Mouse (Mus musculus): ENCODE measurements around the gene Hacd2. TPM values are rescaled to one million over a fixed set of nuclear protein-coding genes. Genes with fewer than 3 reads are reported as not detected.
A peak's percentile ranks its signal among the peaks of the same experiment; 100 is the strongest.

The Hacd2 gene
- polyA plus RNA-seq, 1 experiment from 2014 or later, result 106 TPM

DNA sequence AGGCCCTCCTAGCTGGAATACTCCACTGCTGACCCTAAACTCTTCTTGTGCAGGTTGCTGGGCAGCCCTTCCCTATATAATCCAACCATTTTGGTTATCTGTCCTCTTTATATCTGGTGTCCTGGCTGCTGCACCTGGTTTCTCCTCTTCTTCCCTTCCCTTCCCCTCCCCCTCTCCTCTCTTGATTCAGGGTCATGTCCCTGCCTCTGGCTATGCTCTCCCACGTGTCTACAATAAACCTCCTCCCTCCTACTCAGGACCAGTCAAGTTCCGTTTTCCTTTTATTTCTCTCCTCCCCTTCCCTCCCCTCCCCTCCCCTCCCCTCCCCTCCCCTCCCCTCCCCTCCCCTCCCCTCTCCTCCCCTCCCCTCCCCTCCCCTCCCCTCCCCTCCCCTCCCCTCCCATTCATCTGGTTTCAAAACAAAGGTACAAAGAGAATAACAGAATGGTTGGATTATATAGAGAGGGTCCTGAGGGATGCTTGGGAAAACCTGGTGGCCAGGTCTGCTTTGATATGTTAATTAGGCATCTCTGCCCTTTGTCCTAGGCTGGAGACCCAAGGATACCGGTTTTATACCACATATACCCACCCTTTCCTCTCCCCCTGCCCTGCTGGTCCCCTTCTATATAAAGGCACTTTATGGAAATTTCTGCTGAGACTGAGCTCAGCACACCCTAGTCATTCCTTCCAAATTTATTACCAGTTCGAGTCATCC is 16.3 kb downstream of the Hacd2 start:
- Histone ChIP-seq H3K4me2 (ENCODE audit: low read depth, low read length) (no peak overlapping the region), H3K27me3 (ENCODE audit: control insufficient read depth, insufficient read depth, low read length) (no peaks in the 10 kb centered on the region), H3K9me3 (replicated peaks; ENCODE audit: control insufficient read depth, low read length) (no peaks in the 10 kb centered on the region), H3K27ac (ENCODE audit: low read length) (no peak overlapping the region), H3K9ac (ENCODE audit: low read length) (no peak overlapping the region), H3K4me3 (replicated peaks; ENCODE audit: low read length) (no peak overlapping the region), H3K36me3 (ENCODE audit: control insufficient read depth, insufficient read depth, low read length) (0 out of 2 replicates have a peak, but pooled peaks cover 4% of the 10 kb centered on the region), H3K4me1 (ENCODE audit: control insufficient read depth, insufficient read depth, low read length) (no peaks in the 10 kb centered on the region; the same call in 1 of the 2 replicates)
- ATAC-seq (ENCODE audit: insufficient read depth, low FRiP score), result no peak
- WGBS, result 26% methylated on average over 4 of the region's 4 CpGs

DNA sequence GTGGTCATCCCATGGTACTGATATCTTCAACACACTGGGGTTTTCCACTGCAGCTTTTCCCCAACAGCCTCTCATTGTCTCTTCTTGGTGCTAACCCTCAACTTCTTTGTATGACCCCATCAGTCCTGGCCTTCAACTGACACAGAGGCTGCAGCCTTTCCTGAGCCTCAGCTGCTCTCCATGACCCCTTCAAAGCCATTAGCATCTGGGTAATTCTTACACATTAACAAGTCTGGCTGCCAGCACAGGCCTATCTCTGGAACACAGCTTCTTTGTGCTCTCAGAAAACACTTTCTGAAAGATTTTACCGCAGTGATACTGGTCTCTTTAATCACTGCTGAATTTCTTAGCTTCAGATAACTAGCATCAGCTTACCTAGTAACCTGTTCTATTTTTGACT is 17.9 kb downstream of the Hacd2 start:
- no peaks in the 10 kb centered on the region for H3K27me3 ChIP-seq (ENCODE audit: control insufficient read depth, insufficient read depth, low read length)
- no peak overlapping the region for H3K4me3 ChIP-seq (replicated peaks; ENCODE audit: low read length)
- no peak for ATAC-seq (ENCODE audit: insufficient read depth, low FRiP score)
- H3K9ac ChIP-seq (ENCODE audit: low read length), result no peak overlapping the region
- H3K27ac ChIP-seq (ENCODE audit: low read length), result no peak overlapping the region
- no peak overlapping the region for H3K4me2 ChIP-seq (ENCODE audit: low read depth, low read length)
- no peaks in the 10 kb centered on the region; the same call in 1 of the 2 replicates for H3K4me1 ChIP-seq (ENCODE audit: control insufficient read depth, insufficient read depth, low read length)
- no peaks in the 10 kb centered on the region for H3K9me3 ChIP-seq (replicated peaks; ENCODE audit: control insufficient read depth, low read length)
- 0 out of 2 replicates have a peak, but pooled peaks cover 4% of the 10 kb centered on the region for H3K36me3 ChIP-seq (ENCODE audit: control insufficient read depth, insufficient read depth, low read length)
- WGBS, result 83% methylated on average over 1 of the region's 1 CpGs

DNA sequence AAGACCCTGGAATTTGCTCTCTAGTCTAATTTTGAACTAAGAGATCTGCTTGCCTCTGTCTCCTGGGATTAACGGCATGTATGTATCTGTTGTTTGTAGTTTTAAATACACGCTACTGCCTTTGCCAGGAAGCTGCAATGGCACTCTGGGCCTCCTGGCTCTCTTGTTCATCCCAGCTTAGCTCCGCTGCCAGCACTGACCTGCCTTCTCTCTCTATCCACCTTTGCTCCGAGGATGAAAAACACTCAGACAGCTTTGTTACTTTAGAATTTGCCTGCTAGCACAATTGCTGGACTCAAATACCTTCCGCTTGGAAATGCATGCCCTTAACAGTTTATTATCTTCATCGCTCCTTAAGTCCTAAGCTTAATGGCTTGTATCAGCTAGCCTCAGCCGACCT is 18.8 kb downstream of the Hacd2 start:
- H3K9ac ChIP-seq (ENCODE audit: low read length), result no peak overlapping the region
- H3K9me3 ChIP-seq (replicated peaks; ENCODE audit: control insufficient read depth, low read length), result no peaks in the 10 kb centered on the region
- ATAC-seq (ENCODE audit: insufficient read depth, low FRiP score), result no peak
- WGBS, result 93% methylated on average over 7 of the region's 7 CpGs
- H3K4me3 ChIP-seq (replicated peaks; ENCODE audit: low read length), result no peak overlapping the region
- H3K4me1 ChIP-seq (ENCODE audit: control insufficient read depth, insufficient read depth, low read length), result no peaks in the 10 kb centered on the region; the same call in 1 of the 2 replicates
- no peak overlapping the region for H3K27ac ChIP-seq (ENCODE audit: low read length)
- H3K27me3 ChIP-seq (ENCODE audit: control insufficient read depth, insufficient read depth, low read length), result no peaks in the 10 kb centered on the region
- H3K36me3 ChIP-seq (ENCODE audit: control insufficient read depth, insufficient read depth, low read length), result 0 out of 2 replicates have a peak, but pooled peaks cover 4% of the 10 kb centered on the region
- no peak overlapping the region for H3K4me2 ChIP-seq (ENCODE audit: low read depth, low read length)

DNA sequence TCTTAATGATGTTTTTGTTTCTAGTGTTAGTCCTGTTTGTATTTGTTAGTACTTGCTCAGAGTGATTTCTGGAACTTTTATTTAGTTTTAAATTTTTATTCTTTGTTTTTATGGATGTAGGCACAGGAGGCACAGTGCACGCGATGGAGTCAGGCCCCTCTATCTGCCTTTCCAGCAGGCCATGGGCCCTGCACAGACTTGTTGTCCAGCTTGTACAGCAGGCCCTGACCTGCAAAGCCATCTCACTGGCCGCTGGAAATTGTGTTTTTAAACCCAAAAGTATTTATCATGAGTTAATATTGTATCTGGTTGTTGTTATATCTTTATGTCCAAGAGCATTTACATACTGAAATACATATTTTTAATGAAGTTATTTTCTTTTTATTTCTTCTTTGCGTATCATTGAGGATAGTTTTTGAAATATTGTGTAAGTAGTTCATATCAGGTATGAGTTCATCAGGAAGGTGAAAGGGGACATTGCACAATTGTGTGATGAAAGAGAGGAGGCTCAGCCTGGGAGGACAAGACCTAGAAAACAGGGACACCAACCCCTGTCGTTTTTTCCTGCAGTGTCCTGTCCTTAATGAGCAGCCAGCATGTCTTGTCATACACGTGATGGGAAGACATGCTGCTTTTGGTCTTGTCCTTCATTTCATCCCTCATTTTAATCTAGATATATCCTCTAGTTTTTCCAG is 24.0 kb downstream of the Hacd2 start:
- Histone ChIP-seq H3K9me3 (replicated peaks; ENCODE audit: control insufficient read depth, low read length) (no peaks in the 10 kb centered on the region), H3K36me3 (ENCODE audit: control insufficient read depth, insufficient read depth, low read length) (no peaks in the 10 kb centered on the region), H3K27ac (ENCODE audit: low read length) (no peak overlapping the region; the same call in 1 of the 2 replicates), H3K4me1 (ENCODE audit: control insufficient read depth, insufficient read depth, low read length) (no peaks in the 10 kb centered on the region), H3K4me3 (replicated peaks; ENCODE audit: low read length) (no peak overlapping the region), H3K4me2 (ENCODE audit: low read depth, low read length) (no peak overlapping the region), H3K27me3 (ENCODE audit: control insufficient read depth, insufficient read depth, low read length) (no peaks in the 10 kb centered on the region), H3K9ac (ENCODE audit: low read length) (no peak overlapping the region)
- ATAC-seq (ENCODE audit: insufficient read depth, low FRiP score), result no peak
- 74% methylated on average over 6 of the region's 6 CpGs for WGBS

DNA sequence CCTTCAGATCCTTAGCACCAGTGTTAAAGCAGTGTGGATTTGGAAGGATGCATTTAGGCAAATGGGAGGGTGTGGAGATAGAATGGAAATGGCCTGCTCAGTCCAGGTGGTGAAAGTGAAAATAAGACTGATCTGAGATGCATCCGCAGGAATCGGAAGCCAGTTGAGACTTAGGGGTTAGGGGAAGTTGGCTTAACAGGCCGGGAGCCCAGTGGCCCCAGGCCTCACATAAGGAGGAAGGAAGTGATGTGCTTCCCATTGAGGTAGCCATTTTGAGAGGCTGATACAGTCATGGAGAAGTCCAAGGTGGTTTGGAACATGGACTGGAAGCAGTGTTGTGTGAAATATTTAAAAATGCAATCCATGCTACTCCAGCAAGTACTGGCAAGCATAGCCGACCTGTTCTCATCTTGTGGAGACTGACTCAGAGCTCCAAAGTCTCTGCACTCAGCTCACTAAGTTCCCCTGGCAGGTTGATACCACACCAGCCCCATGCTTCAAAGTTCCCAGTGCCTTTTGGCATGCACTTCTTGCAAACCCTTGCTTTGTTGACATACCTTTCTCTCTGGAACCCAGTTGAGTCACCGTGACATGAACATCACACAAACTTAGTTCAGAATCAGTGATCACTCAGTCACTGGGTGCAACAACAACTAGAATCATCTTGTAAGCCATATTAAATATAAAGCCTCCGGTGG is 25.2 kb downstream of the Hacd2 start:
- Histone ChIP-seq H3K4me2 (ENCODE audit: low read depth, low read length) (no peak overlapping the region), H3K36me3 (ENCODE audit: control insufficient read depth, insufficient read depth, low read length) (no peaks in the 10 kb centered on the region), H3K9ac (ENCODE audit: low read length) (no peak overlapping the region), H3K9me3 (replicated peaks; ENCODE audit: control insufficient read depth, low read length) (no peaks in the 10 kb centered on the region), H3K27ac (ENCODE audit: low read length) (peak overlapping the region; percentile 39; the same call in 1 of the 2 replicates), H3K4me1 (ENCODE audit: control insufficient read depth, insufficient read depth, low read length) (no peaks in the 10 kb centered on the region), H3K27me3 (ENCODE audit: control insufficient read depth, insufficient read depth, low read length) (no peaks in the 10 kb centered on the region), H3K4me3 (replicated peaks; ENCODE audit: low read length) (no peak overlapping the region)
- no peak for ATAC-seq (ENCODE audit: insufficient read depth, low FRiP score)
- 78% methylated on average over 6 of the region's 6 CpGs for WGBS

DNA sequence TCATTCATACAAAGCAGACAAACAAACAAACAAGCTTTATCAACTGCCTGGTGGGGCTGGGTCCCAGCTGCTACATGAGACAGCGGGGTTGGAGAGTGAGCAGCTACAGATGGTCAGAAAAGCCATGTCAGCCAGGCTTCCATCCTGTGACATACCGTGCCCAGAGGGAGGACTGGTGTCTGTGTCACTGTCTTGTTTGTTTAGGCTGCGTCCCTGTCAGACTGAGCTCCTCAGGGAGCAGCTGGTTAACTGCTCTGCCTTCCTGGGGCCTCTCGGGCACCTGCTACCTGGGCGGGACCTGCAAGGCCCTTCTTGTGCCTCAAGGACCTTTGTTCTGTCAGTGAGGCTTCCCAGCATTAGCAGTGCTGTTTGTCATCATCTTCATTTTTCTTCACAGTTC is 28.8 kb downstream of the Hacd2 start:
- Histone ChIP-seq H3K9me3 (replicated peaks; ENCODE audit: control insufficient read depth, low read length) (no peaks in the 10 kb centered on the region), H3K4me3 (replicated peaks; ENCODE audit: low read length) (no peak overlapping the region), H3K9ac (ENCODE audit: low read length) (no peak overlapping the region), H3K27ac (ENCODE audit: low read length) (no peak overlapping the region), H3K27me3 (ENCODE audit: control insufficient read depth, insufficient read depth, low read length) (no peaks in the 10 kb centered on the region), H3K36me3 (ENCODE audit: control insufficient read depth, insufficient read depth, low read length) (no peaks in the 10 kb centered on the region), H3K4me2 (ENCODE audit: low read depth, low read length) (no peak overlapping the region), H3K4me1 (ENCODE audit: control insufficient read depth, insufficient read depth, low read length) (no peaks in the 10 kb centered on the region)
- WGBS, result 54% methylated on average over 5 of the region's 5 CpGs
- ATAC-seq (ENCODE audit: insufficient read depth, low FRiP score), result no peak

DNA sequence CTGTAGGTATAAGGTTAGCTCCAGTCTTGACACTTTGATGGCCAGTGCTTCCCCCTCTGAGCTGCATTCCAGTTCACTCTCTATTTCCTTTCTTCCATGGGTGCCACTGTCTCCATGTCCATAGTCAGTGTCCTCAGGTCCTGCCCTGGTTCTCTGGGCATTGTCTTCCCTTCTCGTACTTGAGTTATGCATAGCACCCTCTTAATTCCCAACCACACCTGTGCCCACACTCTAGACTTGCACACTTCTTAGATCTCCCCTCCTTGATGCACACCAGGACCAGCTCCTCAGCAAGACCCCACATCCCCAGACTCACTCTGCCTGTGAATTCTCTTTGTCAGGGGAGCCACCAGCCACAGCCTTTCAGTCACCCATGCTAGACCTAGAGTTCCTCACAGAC is 30.0 kb downstream of the Hacd2 start:
- Histone ChIP-seq H3K36me3 (ENCODE audit: control insufficient read depth, insufficient read depth, low read length) (no peaks in the 10 kb centered on the region), H3K4me3 (replicated peaks; ENCODE audit: low read length) (no peak overlapping the region), H3K4me1 (ENCODE audit: control insufficient read depth, insufficient read depth, low read length) (no peaks in the 10 kb centered on the region), H3K27ac (ENCODE audit: low read length) (no peak overlapping the region), H3K4me2 (ENCODE audit: low read depth, low read length) (no peak overlapping the region), H3K9ac (ENCODE audit: low read length) (no peak overlapping the region), H3K27me3 (ENCODE audit: control insufficient read depth, insufficient read depth, low read length) (no peaks in the 10 kb centered on the region), H3K9me3 (replicated peaks; ENCODE audit: control insufficient read depth, low read length) (no peaks in the 10 kb centered on the region)
- ATAC-seq (ENCODE audit: insufficient read depth, low FRiP score), result no peak
- WGBS, result 93% methylated on average over 1 of the region's 1 CpGs

DNA sequence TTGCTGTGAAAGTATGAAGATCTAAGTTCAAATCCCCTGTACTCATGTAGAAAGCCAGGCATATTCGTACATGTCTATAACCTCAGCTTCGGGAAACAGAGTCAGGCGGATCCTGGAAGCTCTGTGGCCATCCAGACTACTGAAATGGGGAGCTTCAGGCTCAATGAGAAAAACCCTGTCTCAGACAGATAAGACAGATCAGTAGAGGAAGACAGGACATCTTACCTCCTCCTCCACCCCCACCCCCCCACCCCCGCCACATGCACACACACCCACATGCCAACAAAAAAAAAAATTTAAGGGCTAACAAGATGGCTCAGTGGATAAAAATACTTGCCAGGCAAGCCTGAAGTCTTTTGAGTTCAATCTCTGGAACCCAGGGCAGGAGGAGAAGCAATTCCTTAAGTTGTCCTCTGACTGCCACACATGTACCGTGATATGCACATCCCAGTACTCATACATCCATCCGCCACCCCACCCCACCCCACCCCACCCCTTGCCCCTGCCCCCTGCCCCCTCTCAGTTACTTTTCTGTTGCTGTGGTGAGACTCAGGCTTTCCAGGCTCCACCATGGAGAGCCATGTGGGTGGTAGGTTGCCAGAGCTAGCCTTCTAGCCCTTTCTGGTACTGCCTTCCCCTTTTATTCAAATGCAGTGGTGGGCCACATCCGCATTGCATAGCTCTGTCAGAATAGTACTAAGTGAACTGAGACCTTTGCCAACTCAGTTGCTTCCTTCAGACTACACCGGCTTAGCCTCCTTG is 32.4 kb downstream of the Hacd2 start:
- Histone ChIP-seq H3K9me3 (replicated peaks; ENCODE audit: control insufficient read depth, low read length) (no peaks in the 10 kb centered on the region), H3K4me2 (ENCODE audit: low read depth, low read length) (no peak overlapping the region), H3K4me3 (replicated peaks; ENCODE audit: low read length) (no peak overlapping the region), H3K27ac (ENCODE audit: low read length) (no peak overlapping the region), H3K27me3 (ENCODE audit: control insufficient read depth, insufficient read depth, low read length) (no peaks in the 10 kb centered on the region), H3K9ac (ENCODE audit: low read length) (no peak overlapping the region), H3K4me1 (ENCODE audit: control insufficient read depth, insufficient read depth, low read length) (no peaks in the 10 kb centered on the region), H3K36me3 (ENCODE audit: control insufficient read depth, insufficient read depth, low read length) (no peaks in the 10 kb centered on the region)
- no peak for ATAC-seq (ENCODE audit: insufficient read depth, low FRiP score)
- 83% methylated on average over 8 of the region's 8 CpGs for WGBS
